Mouse (Mus musculus): ENCODE data around the gene Tbc1d22a.
A peak's percentile ranks its signal among the peaks of the same experiment; 100 is the strongest.

The Tbc1d22a gene

GRCm38 (mm10) chr15:86520201-86520600, 305.9 kb downstream of the Tbc1d22a start:
- DNase-seq, result no peak

- no peak for DNase-seq
These were observed 321.1 kb downstream of the Tbc1d22a start for GRCm38 (mm10) chr15:86535356-86535755.

- DNase-seq, result no peak
These were observed 328.1 kb downstream of the Tbc1d22a start for GRCm38 (mm10) chr15:86542371-86542770.

GRCm38 (mm10) chr15:86544122-86544795, 330.0 kb downstream of the Tbc1d22a start:
- DNase-seq, result peak in 1 of 2 experiments; percentile 10
